Mouse (Mus musculus): ENCODE measurements around the gene Tgtp1. TPM values are rescaled to one million over a fixed set of nuclear protein-coding genes. Genes with fewer than 3 reads are reported as not detected.

The Tgtp1 gene
- polyA plus RNA-seq, 1 experiment from 2014 or later = 0.74 TPM

Other genes starting within 250 kb of the Tgtp1 start
- 505 and 506 TPM in 2 replicates for gene Rack1, start 193.8 kb downstream of the Tgtp1 start, polyA plus RNA-seq (2014; fragmentation: Nextera tagmentation; extraction: Ambion mirVana)
- gene Trim41, start 176.8 kb downstream of the Tgtp1 start, polyA plus RNA-seq (2014; fragmentation: Nextera tagmentation; extraction: Ambion mirVana) = 6.3 and 8.4 TPM in 2 replicates
- gene Trim7, start 168.0 kb downstream of the Tgtp1 start, polyA plus RNA-seq (2014; fragmentation: Nextera tagmentation; extraction: Ambion mirVana) = 0.75 and 1.6 TPM in 2 replicates
- 3.2 and 4.5 TPM in 2 replicates for gene Gm12184, start 167.5 kb downstream of the Tgtp1 start, polyA plus RNA-seq (2014; fragmentation: Nextera tagmentation; extraction: Ambion mirVana)
- gene Irgm1, start 122.5 kb downstream of the Tgtp1 start, polyA plus RNA-seq (2014; fragmentation: Nextera tagmentation; extraction: Ambion mirVana) = 1.4 and 5.0 TPM in 2 replicates
- gene Gm5431, start 92.0 kb downstream of the Tgtp1 start, polyA plus RNA-seq (2014; fragmentation: Nextera tagmentation; extraction: Ambion mirVana) = 0.34 TPM in 1 of 2 replicates, not detected in the other
- gene Psme2b, start 48.0 kb downstream of the Tgtp1 start, polyA plus RNA-seq (2014; fragmentation: Nextera tagmentation; extraction: Ambion mirVana) = 1.4 and 1.7 TPM in 2 replicates
- not detected in 2 replicates for gene Olfr56, start 15.3 kb downstream of the Tgtp1 start, polyA plus RNA-seq (2014; fragmentation: Nextera tagmentation; extraction: Ambion mirVana)
- gene 9930111J21Rik1, start 14.8 kb downstream of the Tgtp1 start, polyA plus RNA-seq (2014; fragmentation: Nextera tagmentation; extraction: Ambion mirVana) = 0.39 TPM in 1 of 2 replicates, not detected in the other
- gene Gm12185, start 1.9 kb downstream of the Tgtp1 start, polyA plus RNA-seq (2014; fragmentation: Nextera tagmentation; extraction: Ambion mirVana) = not detected in 2 replicates
- 0.04 and 0.46 TPM in 2 replicates for gene 9930111J21Rik2, start 57.1 kb upstream of the Tgtp1 start, polyA plus RNA-seq (2014; fragmentation: Nextera tagmentation; extraction: Ambion mirVana)
- gene Tgtp2, start 70.0 kb upstream of the Tgtp1 start, polyA plus RNA-seq (2014; fragmentation: Nextera tagmentation; extraction: Ambion mirVana) = 0.76 TPM in 1 of 2 replicates, not detected in the other
- 0.16 and 3.5 TPM in 2 replicates for gene Ifi47, start 82.4 kb upstream of the Tgtp1 start, polyA plus RNA-seq (2014; fragmentation: Nextera tagmentation; extraction: Ambion mirVana)
- gene Olfr1396, start 120.7 kb upstream of the Tgtp1 start, polyA plus RNA-seq (2014; fragmentation: Nextera tagmentation; extraction: Ambion mirVana) = not detected in 2 replicates
- gene Olfr1395, start 148.1 kb upstream of the Tgtp1 start, polyA plus RNA-seq (2014; fragmentation: Nextera tagmentation; extraction: Ambion mirVana) = not detected in 2 replicates
- not detected in 2 replicates for gene Olfr1394, start 160.2 kb upstream of the Tgtp1 start, polyA plus RNA-seq (2014; fragmentation: Nextera tagmentation; extraction: Ambion mirVana)
- not detected in 2 replicates for gene Btnl9, start 193.0 kb upstream of the Tgtp1 start, polyA plus RNA-seq (2014; fragmentation: Nextera tagmentation; extraction: Ambion mirVana)
- 37.3 and 61.7 TPM in 2 replicates for gene Zfp62, start 209.1 kb upstream of the Tgtp1 start, polyA plus RNA-seq (2014; fragmentation: Nextera tagmentation; extraction: Ambion mirVana)